Comparison of ENCODE assay signal across 9 mouse cellular contexts in genomic region chr13:101735364-101736120, GRCm38 (mm10). TPM values are rescaled to one million over a fixed set of nuclear protein-coding genes. Genes with fewer than 3 reads are reported as not detected.
DNase-seq lines count a peak whose midpoint lies in the region; ATAC-seq and TF ChIP-seq lines count a peak whose summit lies in the region.
"Had no signal": no experiment of that assay in that cellular context is flagged by ENCODE, and none has a peak within 500 bp of the region (broad histone marks: within the 10 kb centered on the region; RNA-seq: fewer than 3 reads in every experiment).

No protein-coding gene starts in this region.

- no peak overlapping the region for H3K9ac ChIP-seq in lung, postnatal 0 days (replicated peaks; ENCODE audit: low read depth)
- H3K9ac ChIP-seq: lung, embryonic 15.5 days had no signal

- WGBS in lung, postnatal 0 days: 46% methylated on average over 8 of the region's 8 CpGs

- peak overlapping the region; percentile 29 for H3K4me3 ChIP-seq in gastrocnemius, adult 2 months
- H3K4me3 ChIP-seq in lung, postnatal 0 days (ENCODE audit: low read depth, low read length): no peak overlapping the region
- H3K4me3 ChIP-seq: lung, embryonic 15.5 days had no signal

- intact Hi-C loops in gastrocnemius, adult 2 months (cut with DNase I): loop anchor here (5.0 to 10.0 kb wide), 3 partner anchors 259 to 779 kb away; no protein-coding TSS in a partner anchor

- no peak for TF ChIP-seq EP300 in lung, postnatal 0 days (IDR thresholded peaks at IDR 0.05)

- no peak; the same call in 1 of the 2 replicates for ATAC-seq in lung, postnatal 0 days

- no peak for DNase-seq in gastrocnemius, adult 2 months
- DNase-seq in gastrocnemius, postnatal 10 days: no peak
- DNase-seq in lung, postnatal 0 days (ENCODE audit: low spot score): peak; percentile 83
- DNase-seq in lung, postnatal 36 days: no peak
- peak; percentile 73 for DNase-seq in brain, adult 2 months (ENCODE audit: low read depth, low spot score)
- DNase-seq in splenic B cell, adult 2 months (ENCODE audit: low read depth, low spot score): peak; percentile 37
- DNase-seq in cerebellum, adult 11-12 months: no peak
- DNase-seq in kidney, postnatal 4 days: no peak

- no peaks in the 10 kb centered on the region for H3K27me3 ChIP-seq in lung, postnatal 0 days (replicated peaks; ENCODE audit: insufficient read depth, low read length)
- H3K27me3 ChIP-seq in splenic B cell, adult 2 months (ENCODE audit: control insufficient read depth, insufficient read depth, low read length, poor library complexity, severe bottlenecking): no peaks in the 10 kb centered on the region
- H3K27me3 ChIP-seq: lung, embryonic 15.5 days had no signal

- H3K27ac ChIP-seq in gastrocnemius, adult 2 months: peak overlapping the region; percentile 68
- peak overlapping the region; percentile 52; the same call in 1 of the 2 replicates for H3K27ac ChIP-seq in lung, postnatal 0 days (ENCODE audit: low read length)
- H3K27ac ChIP-seq: lung, embryonic 15.5 days had no signal

- no peak overlapping the region for H3K4me2 ChIP-seq in lung, postnatal 0 days (replicated peaks; ENCODE audit: low read depth, low read length)
- H3K4me2 ChIP-seq: lung, embryonic 15.5 days had no signal

- no peaks in the 10 kb centered on the region for H3K36me3 ChIP-seq in lung, postnatal 0 days (ENCODE audit: insufficient read depth, low read length)
- H3K36me3 ChIP-seq in splenic B cell, adult 2 months (ENCODE audit: control insufficient read depth, insufficient read depth, low read length, poor library complexity, severe bottlenecking): no peaks in the 10 kb centered on the region
- H3K36me3 ChIP-seq: lung, embryonic 15.5 days had no signal

- peak; percentile 72 for TF ChIP-seq CTCF in gastrocnemius, adult 2 months (IDR thresholded peaks at IDR 0.05)
- TF ChIP-seq CTCF in lung, postnatal 0 days (IDR thresholded peaks at IDR 0.05): peak; percentile 77

- H3K9me3 ChIP-seq in lung, postnatal 0 days (ENCODE audit: low read length): no peaks in the 10 kb centered on the region
- H3K9me3 ChIP-seq: lung, embryonic 15.5 days had no signal

- H3K4me1 ChIP-seq in lung, postnatal 0 days (ENCODE audit: insufficient read depth, low read depth, low read length): peaks cover 31% of the 10 kb centered on the region

RNA-seq across cellular contexts. Expression of gene Pik3r1, which starts 32.5 kb away (rescaled TPM):
- total RNA-seq in gastrocnemius, adult 2 months (2021): 10 to 100 TPM; 41.3 to 52.1 TPM
- total RNA-seq in gastrocnemius, postnatal 10 days (2021): 10 to 100 TPM; 37.5 to 41.3 TPM
- polyA plus RNA-seq in lung, postnatal 0 days (2015; fragmentation: Nextera tagmentation; extraction: Ambion mirVana): 26.3 and 28.1 TPM in 2 replicates

Comparison
In these comparisons a context has a peak if more than half of its experiments do, and no peak if none do; other contexts are left out.
1. DNase-seq: peak in lung, postnatal 0 days (single experiment), brain, adult 2 months (single experiment) and splenic B cell, adult 2 months (single experiment); none in gastrocnemius, adult 2 months (single experiment), gastrocnemius, postnatal 10 days (single experiment), lung, postnatal 36 days (single experiment), cerebellum, adult 11-12 months (single experiment) and kidney, postnatal 4 days (0 of 2).